Mouse (Mus musculus) adrenal gland, postnatal 25 days (tissue): Measurements from ENCODE around the gene Rimklb. TPM values are rescaled to one million over a fixed set of nuclear protein-coding genes. Genes with fewer than 3 reads are reported as not detected.
"Not testable (repeated sequence)": the region's sequence is repeated elsewhere in the genome, so short reads cannot be mapped to it uniquely, and the experiment has no call there.

ENCODE experiments used
- DNase-seq: peaks from one replicate; pipeline ENCODE4 v3.0.0; 2021; ENCODE audit warnings: mixed read lengths
- total RNA-seq: library from RNA; stranded (reverse); gene quantifications from 2 replicates; pipeline ENCODE4 v1.2.3, GENCODE M21; 2021

The Rimklb gene
- total RNA-seq, 1 experiment from 2014 or later, result 0.52 TPM

DNA sequence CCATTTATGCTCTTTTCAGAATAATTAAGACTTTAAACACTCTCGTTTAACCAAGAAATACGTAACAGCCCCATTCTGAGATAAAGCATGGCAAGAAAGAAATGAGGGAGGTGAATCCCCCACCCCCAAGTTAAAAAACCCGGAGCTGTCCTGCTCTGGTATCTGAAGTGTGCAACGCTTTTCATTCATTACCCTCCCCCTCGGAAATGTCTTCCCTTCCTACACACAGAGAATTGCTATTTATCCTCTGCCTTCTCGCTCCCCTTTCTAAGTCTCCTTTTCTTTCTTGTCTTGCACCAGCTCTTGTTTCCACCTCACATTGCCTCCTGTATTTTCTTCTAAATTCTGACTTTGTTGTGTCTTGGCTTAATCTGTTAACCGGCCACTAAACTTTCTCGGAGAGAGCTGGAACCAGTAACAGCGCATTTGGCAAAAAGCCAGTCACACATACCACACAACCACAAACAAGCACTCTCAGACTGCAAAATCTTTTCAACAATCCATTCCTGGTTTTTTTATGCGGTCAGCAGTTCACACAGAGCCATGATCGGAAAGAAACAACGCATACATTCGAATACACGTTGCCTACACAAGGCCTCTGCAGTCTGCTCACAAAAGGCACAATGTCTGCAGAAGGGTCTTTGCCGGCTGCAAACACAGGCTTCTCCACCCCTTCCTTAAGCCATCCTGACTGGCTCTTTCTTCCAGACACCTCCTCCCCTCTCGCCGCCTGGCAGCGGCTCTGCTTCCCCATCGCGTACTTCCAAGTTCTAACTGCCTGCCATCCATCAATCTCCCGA, 3.3 kb downstream of the Rimklb start:
- peak; percentile 12 for DNase-seq

DNA sequence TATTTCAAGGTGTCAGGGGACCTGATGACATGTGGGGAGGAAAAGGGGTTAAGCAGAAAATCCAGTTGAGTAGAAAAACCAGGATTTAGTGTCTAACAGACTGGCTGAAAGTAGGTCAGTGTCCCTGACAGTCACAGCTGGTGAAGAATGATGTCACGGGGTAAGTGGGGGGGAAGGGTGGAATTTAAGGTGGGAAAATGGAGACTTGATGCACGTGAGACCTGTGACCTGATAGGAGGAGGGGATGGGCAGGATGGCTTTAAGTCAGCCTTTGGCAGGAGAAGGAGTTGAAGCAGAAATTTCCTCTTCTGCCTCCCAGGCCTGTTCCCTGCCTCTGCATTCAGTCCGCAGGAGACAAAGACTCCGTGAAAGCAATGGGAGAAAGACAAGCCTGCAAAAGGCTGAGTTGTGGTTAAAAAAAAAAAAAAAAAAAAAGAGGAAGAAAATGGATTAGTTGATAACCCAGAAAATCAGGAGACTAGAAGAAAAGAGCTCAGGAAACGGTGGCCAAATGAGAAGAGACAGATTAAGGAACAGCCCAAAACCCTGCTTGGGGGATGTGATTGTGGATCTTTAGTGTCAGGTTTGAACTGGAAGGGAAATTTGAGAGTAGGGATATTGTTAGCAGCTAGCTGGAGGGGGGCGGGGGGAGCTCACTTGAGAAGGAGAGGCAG, 4.6 kb downstream of the Rimklb start:
- DNase-seq, result no peak

DNA sequence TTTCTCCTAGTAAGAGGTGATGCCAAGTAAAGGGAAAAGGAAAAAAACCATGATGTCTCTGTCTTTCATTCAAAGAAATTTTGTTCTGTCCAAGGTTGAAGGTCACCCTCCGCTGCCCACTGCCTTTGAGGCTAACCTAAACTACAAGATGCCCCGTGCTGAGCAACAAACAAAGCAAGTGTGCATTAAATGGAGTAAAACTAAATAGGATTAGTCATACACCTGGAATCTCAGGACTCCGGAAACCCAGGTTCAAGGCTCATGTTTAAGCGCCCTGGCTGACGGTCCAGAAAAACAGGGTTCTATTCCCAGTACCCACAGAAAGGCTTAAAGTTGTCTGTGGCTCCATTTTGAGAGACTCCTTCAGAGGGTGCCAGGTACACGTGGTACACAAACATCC, 6.1 kb downstream of the Rimklb start:
- no peak for DNase-seq

DNA sequence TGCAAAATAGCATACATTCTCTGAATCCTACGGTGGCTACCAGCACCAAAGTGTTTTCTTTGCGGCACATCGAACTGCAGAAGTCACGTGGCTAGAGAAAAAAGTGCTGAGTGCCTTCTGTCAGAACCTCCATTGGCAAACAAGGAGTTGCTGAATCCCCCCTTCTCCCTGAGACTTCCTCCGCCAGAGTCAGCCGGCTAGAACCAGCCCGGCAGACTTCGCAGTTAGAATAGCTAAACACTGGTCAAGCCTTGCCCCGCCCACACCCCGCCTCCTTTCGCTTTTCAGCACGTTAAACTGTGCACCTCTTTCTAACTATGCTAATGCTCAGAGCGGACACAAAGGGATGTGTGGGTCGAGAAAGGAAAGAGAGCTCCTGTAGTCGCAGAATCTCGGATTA, 7.0 kb downstream of the Rimklb start:
- peak; percentile 78 for DNase-seq

DNA sequence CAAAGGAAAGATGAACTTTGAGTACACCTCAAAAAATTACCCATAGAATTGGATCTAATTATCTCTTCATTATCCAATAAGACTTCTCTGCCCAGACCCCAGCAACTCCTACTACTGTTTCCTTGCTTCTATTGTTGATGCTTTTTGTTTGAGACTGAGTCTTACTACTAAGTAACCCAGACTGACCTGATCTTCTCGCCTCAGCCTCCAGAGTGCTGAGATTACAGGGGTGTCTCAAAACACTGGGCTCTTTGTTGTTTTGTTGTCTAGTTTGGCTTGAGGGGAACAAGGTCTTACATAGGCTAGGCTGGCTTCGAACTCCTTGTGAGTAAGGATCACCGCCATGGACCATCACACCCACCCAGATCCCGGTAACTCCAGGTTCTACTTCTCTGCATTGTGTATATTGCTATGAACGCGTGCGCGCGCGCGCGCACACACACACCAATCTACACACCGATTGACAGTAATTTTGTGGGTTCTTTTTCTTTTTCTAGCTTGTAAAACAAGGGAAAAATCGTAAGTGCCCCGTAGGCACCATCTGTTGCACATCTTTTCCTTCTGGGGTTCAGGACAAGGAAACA, 7.5 kb downstream of the Rimklb start:
- no peak for DNase-seq

DNA sequence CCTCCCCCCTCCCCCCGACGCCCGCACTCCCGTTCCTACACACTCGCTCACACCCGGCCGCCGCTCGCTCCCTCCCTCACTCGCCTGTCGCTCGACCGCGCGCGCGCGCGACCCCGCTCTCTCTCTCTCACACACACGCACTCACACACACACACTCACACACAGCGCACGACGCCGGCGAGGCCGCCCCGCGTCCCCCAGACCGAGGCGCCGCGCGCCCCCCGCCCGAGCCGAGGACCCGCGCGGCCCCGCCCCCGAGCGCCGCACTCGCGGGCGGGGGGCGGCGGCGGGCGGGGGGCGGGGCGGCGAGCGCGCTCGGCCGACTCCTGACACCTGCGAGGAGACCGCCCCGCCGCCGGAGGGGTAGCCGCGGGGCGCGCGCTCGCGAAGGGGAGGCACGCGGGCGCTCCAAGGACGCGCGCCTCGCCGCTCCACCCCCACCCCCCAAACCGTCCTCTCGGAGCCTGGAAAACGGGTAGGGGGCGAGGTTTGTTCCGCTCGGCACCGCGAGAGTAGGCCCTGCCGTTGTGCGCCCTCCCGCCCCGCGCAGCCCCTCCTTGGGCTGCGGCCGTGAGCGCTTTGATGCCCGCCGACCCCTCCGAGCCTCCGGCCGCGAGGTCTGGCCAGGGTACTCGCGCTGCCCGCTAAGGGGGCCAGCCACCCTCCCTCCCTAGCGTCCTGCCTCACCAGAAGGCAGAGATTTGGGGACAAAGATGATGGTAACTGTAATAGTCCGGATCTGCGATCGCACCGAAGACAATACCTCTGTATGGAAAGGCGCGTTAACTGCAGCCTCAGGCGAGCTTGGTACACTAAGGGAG, 12.1 kb downstream of the Rimklb start:
- peak; percentile 40 for DNase-seq

DNA sequence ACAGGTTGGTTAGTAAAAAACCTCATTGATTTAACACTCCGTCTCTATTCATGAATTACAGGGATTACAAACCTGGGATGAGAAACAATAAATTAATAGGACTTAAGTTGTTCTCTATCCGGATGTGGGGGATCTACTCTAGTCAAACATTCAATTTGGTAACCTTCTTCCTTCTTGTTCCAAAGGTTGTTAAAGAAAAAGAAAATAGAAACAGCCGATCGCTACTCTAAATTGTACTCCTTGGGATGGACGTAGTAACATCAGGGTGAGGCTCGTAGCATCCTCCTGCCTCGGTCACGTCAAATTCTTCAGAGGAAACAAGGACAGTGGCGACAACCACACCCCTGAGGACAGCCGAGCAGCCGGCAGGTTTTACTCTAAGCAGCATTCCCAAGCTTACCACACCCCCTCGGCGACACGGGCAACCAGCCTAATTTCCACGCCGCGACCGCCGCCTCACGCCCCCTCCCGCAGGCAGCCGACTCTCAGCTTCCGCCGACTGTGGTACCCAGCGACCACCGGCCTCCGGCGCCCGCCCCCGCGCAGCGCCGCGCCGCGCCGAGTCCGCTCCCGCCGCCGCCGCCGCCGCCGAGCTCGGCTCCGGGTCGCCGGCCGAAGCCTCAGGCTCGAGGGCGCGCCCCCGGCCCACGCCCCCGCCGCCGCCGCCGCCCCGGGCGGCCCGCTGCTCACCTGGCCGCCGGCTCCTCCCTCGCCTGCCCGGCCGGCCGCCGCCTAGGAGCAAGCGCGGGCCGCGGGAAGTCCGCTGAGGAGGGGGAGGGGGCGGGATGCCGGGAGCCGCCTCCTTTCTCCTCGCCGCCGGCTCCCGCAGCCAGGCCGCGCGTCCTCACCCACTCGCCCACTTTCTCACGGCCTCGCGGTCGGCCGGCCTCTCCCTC, 12.9 kb downstream of the Rimklb start:
- DNase-seq, result peak; percentile 16

DNA sequence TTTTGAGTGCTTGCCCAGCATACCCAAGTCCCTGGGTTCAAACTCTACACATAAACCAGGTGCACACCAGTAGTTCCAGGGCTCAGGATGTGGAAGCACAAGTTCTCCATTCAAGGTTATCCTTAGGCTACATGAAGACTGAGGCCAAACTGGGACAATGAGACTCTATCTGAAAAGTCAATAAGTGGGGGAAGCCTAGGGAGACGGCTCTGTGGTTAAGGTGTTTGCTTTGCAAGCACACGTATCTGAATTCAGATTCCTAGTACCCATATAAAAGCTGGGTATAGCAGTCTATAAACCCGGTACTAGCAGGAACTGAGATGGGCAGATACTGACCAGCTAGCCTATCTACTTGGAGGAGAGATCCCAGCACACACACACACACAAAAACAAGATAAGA, 20.5 kb downstream of the Rimklb start:
- DNase-seq, result no peak

DNA sequence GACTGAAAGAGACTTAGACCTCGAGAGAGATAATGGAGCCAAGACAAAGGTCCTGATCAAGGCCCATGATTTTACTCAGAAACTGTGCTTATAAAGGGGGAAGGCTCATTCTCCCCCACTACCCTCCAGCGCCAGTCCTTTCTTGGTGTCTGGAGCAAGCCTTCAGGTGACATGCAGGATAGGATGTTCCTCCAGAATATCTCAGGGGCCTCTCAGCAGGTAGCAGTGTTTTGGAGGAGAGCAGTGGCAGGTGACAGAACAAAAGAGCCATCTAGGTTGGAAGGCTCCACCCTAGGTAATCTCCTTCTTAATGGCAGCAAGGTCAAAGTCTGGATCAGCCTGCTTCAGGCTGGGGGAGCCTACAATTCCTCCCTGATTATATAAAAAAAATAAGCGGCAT, 27.1 kb downstream of the Rimklb start:
- DNase-seq, result not testable (repeated sequence)

DNA sequence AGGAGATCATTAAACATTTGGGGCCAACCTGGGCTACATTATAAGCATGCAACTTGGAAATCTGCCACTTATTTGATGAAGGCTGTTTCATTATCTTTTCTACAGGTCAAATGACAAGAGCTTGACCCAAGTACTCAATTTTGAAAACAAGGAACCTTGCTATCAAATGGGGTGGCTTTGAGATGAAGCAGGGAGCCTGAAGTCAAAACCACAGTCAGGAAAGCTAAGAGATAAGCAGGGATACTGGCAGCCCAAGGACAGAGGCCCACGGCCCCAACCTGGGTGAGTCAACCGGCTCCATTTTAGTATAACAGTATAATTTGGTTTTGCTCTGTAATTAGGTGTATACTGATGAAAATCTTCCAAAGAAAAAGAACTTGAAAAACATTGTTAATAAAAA, 28.3 kb downstream of the Rimklb start:
- DNase-seq, result no peak

DNA sequence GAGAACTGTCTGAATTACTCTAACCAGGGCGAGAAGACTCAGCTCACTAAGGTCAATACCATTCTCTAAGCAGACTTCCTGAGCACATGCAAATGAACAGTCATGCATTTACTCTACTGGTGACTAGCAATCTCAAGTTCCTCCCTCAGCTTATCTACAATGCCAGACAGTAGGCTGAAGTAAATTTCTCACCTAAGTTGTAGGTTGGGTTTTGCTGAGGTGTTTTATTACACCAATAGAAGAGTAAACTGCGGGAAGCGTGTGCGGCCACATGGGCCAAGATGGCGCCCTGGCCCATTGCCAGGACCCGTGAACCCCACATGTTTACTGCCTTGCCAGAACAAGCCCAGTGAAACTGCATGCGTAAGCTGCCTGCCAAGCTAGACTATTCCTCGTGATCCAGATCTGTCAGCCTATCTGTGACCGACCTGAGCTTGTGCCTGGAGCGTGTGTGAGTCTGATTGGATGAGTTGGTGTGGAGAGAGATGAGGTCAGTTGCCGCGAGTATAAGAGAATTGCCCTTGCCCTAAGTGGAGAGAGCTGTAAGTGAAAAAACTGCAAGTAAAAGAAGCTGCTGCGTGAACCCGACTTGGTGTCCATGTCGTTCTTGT, 29.4 kb downstream of the Rimklb start:
- DNase-seq, result no peak

DNA sequence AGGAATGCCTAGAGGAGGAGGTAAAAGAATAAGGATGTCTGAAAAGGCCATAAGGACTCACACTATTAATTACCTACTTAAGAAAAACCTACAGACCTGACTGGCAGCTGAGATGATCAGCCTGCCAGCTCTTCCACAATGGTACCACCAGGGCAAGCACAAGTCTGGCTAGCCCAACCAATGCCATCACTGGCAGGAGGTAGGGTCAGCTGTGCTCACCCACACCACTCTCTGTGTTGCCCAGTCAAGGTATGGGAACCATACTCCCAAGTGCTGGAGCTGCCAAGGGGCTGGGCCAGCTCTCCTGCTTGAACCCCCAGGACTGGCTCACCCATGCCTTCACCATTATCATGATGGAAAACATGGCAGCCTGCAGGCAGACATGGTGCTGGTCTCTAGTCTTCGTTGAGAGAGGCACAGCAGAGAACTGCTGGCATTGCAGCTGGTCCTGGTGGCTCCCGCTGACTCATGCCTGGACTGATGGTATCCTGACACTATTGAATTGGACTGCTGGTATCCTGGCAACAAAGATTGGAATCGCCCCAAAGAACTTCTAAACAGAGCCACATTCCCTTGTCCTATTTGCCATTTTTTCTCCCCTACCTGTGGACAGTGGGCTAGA, 32.4 kb downstream of the Rimklb start:
- DNase-seq, result peak; percentile 10

DNA sequence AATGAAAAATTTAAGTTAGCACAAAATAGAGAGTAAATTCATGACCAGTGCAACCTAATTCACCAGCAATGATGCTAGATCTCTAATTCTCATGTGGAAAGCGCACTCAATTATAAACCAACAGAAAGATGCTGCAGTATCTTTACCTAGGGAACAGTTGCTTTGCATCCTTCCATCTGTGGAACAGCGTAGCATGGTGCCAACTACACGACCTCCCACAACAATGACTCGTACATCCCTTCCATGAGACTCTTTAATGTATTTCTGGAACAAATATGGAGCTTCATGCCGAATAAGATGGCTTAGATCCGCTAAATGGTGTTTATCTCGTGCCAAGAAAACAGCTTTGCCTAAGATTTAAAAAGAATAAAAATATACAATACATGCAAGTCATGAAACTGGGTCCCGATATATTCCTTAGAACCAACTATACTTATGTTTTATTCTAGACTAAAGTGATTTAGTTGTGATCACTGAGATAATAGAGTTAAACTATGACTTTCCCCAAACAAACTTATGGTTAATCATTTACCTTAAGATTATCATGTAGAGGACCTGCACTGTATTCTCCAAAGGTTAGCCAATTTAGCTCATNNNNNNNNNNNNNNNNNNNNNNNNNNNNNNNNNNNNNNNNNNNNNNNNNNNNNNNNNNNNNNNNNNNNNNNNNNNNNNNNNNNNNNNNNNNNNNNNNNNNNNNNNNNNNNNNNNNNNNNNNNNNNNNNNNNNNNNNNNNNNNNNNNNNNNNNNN, 39.4 kb downstream of the Rimklb start:
- DNase-seq, result no peak

DNA sequence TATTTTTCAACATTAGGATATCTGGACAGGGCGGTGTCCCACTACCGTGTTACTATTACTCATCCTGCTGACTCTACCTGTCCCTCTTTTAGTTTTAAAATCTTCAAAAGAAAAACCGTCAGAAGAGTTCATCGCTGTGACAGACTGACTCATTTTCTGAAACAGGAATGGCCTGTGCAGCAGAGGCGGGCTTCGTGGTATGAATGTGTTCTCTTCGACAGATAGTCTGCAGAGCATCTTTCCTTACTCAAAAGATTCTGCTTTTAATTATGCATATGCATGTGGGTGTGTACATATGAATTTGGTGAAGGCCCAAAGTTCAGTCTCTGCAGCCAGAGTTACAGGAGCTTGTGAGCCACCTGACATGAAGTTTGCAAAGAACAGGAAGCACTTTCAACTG, 50.7 kb downstream of the Rimklb start:
- no peak for DNase-seq

DNA sequence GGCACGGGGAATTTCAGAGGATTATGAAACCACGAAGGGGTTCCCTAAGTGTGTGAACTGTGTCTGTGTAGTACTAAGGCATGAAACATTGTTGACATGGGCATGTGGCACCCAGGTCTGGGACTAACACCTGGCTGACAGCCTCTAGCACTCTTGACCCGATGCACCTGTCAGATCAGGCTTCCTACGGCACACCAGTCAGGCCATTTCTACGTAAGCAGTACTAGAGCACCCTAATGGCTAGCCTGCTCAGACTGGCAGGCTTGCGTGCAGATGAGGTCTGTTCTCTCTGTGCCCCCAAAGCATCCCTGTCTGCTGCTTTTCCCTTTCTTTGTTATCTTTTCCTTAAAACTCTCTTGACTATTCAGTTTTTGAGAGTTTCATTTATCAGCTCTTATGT, 53.3 kb downstream of the Rimklb start:
- DNase-seq, result no peak

DNA sequence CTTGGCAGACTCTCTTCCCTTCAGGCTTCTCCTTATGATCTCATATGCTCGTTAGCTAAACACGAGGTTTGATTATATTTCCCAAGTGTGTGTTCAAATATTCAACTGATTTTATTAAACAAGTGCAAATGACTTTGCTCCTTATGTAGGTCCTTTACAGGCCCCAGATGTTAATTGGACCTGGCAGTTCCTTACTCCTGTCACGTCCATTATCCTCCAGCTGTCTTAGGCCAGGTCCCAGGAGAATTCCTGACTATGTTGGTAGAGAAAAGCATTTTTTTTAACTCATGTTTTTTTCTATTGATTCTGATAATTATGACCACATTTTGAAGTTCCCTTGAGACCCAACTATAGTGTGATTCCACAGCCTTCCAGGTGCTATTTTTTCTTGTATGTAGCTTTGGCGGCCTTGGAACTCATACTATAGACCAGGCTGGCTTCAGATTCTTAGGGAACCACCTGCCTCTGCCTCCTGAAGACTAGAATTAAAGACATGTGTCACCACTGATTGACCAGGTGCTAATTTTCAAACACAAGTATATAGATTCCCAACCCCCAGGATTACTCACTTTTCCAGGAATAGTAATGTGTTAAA, 57.8 kb downstream of the Rimklb start:
- DNase-seq, result no peak

DNA sequence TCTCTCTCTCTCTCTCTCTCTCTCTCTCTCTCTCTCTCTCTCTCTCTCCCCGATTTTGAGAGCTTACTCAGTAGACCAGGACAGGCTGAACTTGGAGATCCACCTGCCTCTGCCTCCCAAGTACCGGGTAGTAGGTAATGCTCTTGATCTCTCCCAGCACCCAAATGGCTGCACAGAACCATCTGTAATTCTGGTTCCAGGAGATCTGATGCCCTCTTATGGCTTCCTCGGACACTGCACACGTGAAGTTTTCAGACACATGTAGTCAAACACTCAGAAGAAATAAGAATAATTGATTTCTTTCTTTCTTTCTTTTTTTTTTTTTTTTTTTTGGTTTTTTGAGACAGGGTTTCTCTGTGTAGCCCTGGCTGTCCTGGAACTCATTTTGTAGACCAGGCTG, 59.3 kb downstream of the Rimklb start:
- DNase-seq, result no peak

DNA sequence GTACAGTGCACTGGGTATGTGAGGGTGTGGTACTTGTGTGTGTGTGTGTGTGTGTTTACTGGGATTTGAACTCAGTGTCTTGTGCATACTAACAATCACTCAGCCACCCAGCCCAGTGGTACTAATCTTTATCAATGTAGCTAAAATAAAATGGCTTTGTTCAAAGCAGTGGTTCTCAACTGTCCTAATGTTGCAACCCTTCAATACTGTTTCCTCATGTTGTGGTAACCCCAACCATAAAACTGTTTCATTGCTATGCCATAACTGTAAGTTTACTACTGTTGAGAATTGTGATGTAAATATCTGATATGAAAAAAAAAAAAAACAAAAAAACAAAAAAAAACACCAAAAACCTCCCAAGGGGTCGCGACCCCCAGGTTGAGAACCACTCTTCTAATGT, 63.3 kb downstream of the Rimklb start:
- no peak for DNase-seq

DNA sequence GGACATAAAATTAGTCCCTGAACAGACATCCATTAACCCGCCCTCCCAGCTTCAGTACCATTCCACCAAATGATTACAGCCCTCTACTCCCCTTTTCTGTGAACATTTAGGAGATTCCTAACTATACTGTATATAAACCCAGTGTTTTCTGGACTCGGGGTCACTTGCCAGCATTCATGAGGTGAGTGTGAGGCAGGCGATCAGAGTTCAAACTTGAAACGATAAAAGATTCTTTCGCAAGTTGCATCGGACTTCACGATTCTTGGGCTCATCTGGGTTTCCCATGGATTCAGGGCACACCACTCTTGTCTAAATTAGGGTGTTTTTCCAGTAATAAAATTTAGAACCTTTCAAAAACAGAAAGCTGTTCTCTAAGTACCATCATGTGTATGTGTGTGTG, 71.1 kb downstream of the Rimklb start:
- no peak for DNase-seq

DNA sequence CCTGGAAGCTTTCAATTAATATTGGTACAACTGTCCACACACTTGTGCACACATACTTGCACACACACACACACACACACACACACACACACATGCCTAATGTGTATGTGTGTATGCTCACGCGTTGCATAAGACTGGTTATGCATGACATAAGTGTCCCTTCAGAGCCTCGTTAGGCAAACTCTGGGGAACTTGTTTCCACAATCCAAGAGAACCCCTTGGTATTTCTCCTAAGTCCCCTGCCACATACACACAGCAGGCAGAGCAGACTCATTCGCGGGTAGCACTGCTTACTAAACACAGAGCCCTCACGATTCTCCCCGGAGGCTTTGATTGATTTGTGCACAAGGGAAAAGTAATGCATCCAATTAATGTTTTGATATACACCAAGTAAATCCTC, 81.5 kb downstream of the Rimklb start:
- DNase-seq, result no peak
